Mouse (Mus musculus): ENCODE measurements around the gene Col2a1.

- TF ChIP-seq CTCF (IDR thresholded peaks at IDR 0.05; ENCODE audit: borderline replicate concordance, insufficient read depth, low read depth, low read length): no peak
- TF ChIP-seq POLR2A (IDR thresholded peaks at IDR 0.05; ENCODE audit: borderline replicate concordance, insufficient read depth, low read length): no peak
Measured at GRCm38 (mm10) chr15:97973248-97974005, 31.1 kb downstream of the Col2a1 start.

Data from cerebellum, adult 2 months (tissue).